Mouse (Mus musculus): ENCODE measurements around the gene Usp53.

DNA sequence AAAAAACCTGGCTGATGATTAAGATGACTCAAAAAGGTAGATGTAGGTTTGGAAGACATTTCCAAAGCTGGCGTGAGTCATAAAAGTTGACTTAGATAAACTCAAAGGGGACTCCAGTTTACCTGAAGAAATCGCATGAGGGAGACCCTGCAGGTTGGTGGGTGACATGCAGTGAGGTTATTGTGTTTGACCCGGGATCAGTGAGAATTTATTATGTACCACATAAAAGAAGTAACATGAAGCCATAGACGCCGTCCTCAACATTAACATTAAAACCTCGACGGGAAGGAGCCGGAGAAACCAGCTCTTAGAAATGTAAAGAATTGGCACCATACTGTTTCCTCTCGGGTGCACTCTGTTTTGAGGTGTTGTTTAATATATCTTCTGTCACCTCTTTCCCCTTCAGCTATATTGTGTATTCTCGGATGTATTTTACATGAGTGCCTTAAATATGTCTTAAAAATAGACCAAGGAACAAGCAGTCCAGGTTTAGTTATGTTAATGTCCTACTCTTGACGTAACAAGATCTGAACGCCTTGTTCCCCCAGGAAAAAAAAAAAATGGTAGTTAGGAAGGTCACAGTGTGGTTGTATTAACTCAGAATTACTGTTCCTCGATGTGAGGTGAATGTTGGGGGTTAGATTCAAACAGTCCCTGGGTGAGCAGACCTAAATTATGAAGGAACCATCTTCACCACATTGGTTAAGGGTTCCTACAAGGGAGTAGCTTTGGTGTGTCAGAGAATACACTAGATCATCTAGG lies 1.1 kb upstream of the Usp53 start:
- TF ChIP-seq GATA1 (IDR thresholded peaks at IDR 0.05; ENCODE audit: borderline replicate concordance, low read length) (no peak), FLI1 (IDR thresholded peaks at IDR 0.05; ENCODE audit: low read length) (no peak)

Data from megakaryocyte, embryonic 14.5 days (primary cell).